Mouse (Mus musculus) ES-E14 (cell line): Measurements from ENCODE around the gene Cort. TPM values are rescaled to one million over a fixed set of nuclear protein-coding genes. Genes with fewer than 3 reads are reported as not detected.

Source experiments
- DNase-seq: peaks from one replicate; pipeline ENCODE4 v3.0.0-alpha.2; 2013; ENCODE audit warnings: low read depth, low spot score
- H3K27ac ChIP-seq: 2 replicates; pipeline ENCODE4 v1.5.1; 2012; ENCODE audit warnings: low read depth, mild to moderate bottlenecking, low read length, moderate library complexity, mixed read lengths; ENCODE audit not compliant: poor library complexity, insufficient read depth, severe bottlenecking
- H3K36me3 ChIP-seq: 2 replicates; pipeline ENCODE4 v1.6.1; 2012; ENCODE audit warnings: mild to moderate bottlenecking, low read length, moderate library complexity, mixed read lengths; ENCODE audit not compliant: control insufficient read depth, poor library complexity, insufficient read depth, severe bottlenecking
- H3K4me1 ChIP-seq, 2 experiments: fragments of 150-350 bp in 1 of 2; sonication (generic) in 1 of 2; 2 replicates each; pipeline ENCODE4 v1.6.1; 2012; ENCODE audit warnings: low read length in 2 of 2, mild to moderate bottlenecking in 1 of 2, mixed read lengths in 1 of 2; ENCODE audit not compliant: control insufficient read depth in 2 of 2, insufficient read depth in 2 of 2, poor library complexity in 1 of 2
- H3K4me3 ChIP-seq, 2 experiments: fragments of 150-350 bp in 1 of 2; sonication (generic) in 1 of 2; 2 replicates each; pipeline ENCODE4 v1.5.1; 2012; ENCODE audit warnings: low read length in 2 of 2, low read depth in 1 of 2, mild to moderate bottlenecking in 1 of 2, mixed read lengths in 1 of 2; ENCODE audit not compliant: insufficient read depth in 1 of 2, poor library complexity in 1 of 2, severe bottlenecking in 1 of 2
- H3K9ac ChIP-seq: 2 replicates; pipeline ENCODE4 v1.6.1; 2012; ENCODE audit warnings: low read depth, mild to moderate bottlenecking, low read length, mixed read lengths; ENCODE audit not compliant: poor library complexity, insufficient read depth, severe bottlenecking
- H3K9me3 ChIP-seq: fragments of 150-350 bp; sonication (generic); 2 replicates; pipeline ENCODE4 v1.6.1; 2012; ENCODE audit warnings: low read depth, mild to moderate bottlenecking, low read length; ENCODE audit not compliant: control insufficient read depth, insufficient read depth
- CHD2 ChIP-seq: IDR thresholded peaks from 2 replicates; pipeline ENCODE4 v1.6.1; 2014; ENCODE audit warnings: mild to moderate bottlenecking, low read depth, low read length, inconsistent platforms
- HCFC1 ChIP-seq: IDR thresholded peaks from 2 replicates; pipeline ENCODE4 v1.6.1; 2012; ENCODE audit warnings: low read length, inconsistent platforms, borderline replicate concordance; ENCODE audit not compliant: insufficient read depth
- MAFK ChIP-seq: IDR thresholded peaks from 2 replicates; pipeline ENCODE4 v1.6.1; 2014; ENCODE audit warnings: mild to moderate bottlenecking, low read depth, low read length, inconsistent platforms; ENCODE audit not compliant: insufficient read depth
- ZC3H11A ChIP-seq: IDR thresholded peaks from 2 replicates; pipeline ENCODE4 v1.6.1; 2012; ENCODE audit warnings: low read depth, mild to moderate bottlenecking, inconsistent platforms, low read length, borderline replicate concordance
- ZNF384 ChIP-seq: IDR thresholded peaks from 2 replicates; pipeline ENCODE4 v1.6.1; 2012; ENCODE audit warnings: low read depth, low read length, inconsistent platforms
- in situ Hi-C, 2 experiments: fragments of 600-800 bp; cut with MboI; formaldehyde crosslinking; loops; one replicate each; pipeline ENCODE4 v1.15.1; 2025; ENCODE audit warnings: low sequenced_read_pairs in 2 of 2, inconsistent platforms in 1 of 2; ENCODE audit not compliant: unreplicated experiment in 2 of 2
- total RNA-seq: library from RNA; depleted of rRNA; stranded (reverse); fragments of 300-350 nt; gene quantifications from 2 replicates; pipeline ENCODE4 v1.2.3, GENCODE M21; 2012

The Cort gene
- total RNA-seq, 1 experiment, result 1.7 TPM

DNA sequence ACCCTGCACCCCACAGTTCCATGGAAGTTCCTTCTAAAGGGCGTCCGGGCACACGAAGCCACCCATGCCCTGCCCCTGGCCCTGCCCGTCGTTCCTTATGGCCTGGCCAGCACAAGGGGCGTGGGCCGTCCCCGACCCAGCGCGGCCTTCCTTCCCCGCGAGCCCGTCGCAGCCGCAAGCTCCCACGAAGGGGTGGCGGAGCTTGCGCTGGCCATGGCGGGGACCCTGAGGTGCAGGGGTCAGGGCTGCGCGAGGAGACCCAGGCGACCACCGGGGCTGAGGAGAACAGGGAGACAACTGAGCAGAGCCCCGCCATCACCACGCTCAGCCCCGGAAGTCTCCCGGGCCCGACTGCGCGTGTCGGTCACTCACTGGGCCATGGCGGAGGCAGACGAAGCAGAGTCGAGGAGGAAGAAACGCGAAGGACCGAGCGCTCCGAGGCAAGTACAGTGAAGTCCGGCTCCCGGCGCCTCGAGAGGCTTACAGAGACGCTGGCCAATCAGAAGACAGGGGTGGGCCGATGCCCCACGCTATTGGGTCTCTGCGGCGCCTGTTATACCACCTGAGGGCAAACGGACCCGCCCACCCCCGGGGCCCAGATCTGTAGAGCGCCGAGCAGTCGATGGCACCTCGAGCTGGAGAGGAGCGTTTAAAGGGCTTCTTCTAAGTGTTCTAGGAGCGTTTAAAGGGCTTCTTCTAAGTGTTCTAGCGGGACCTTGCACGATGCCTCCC, 39.8 kb upstream of the Cort start, which contains the start of gene Pgd:
Pgd (minus strand) TSS at position 557 of the 732 bp plus-strand sequence.
- in situ Hi-C loops, result no loop called here
- H3K4me3 ChIP-seq, result peak within 1 kb of the TSS; percentile 85 to 94
- no peaks in the 10 kb centered on the region for H3K9me3 ChIP-seq
- H3K4me1 ChIP-seq, result peaks cover 8 to 14% of the 10 kb centered on the region in 2 experiments
- DNase-seq, result peak; percentile 96
- H3K9ac ChIP-seq, result peak within 1 kb of the TSS; percentile 89
- H3K36me3 ChIP-seq, result peaks cover 12% of the 10 kb centered on the region; the same call in 1 of the 2 replicates
- H3K27ac ChIP-seq, result peak within 1 kb of the TSS; percentile 30
- TF ChIP-seq MAFK, result no peak
- TF ChIP-seq ZC3H11A, result no peak
- TF ChIP-seq ZNF384, result peak; percentile 12; the same call in 1 of the 2 replicates
- no peak; the same call in 1 of the 2 replicates for TF ChIP-seq HCFC1
- TF ChIP-seq CHD2, result peak; percentile 90

DNA sequence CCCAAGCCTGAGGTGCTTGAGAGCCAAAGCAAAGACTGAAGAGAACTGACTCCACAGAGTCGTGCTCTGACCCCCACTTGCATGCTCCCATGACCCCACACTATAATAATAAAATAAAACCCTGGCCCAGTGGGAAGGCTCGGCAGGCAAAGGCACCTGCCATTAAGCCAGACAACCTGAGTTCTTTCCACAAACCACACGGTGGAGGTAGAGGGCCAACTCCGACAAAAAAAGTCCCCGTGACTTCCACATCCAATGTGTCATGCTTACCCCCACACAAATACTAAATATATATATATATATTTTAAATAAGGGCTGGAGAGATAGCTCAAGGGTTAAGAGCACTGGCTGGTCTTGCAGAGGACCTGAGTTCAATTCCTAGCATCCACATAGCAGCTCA, 37.6 kb upstream of the Cort start:
- in situ Hi-C loops, result no loop called here
- no peaks in the 10 kb centered on the region for H3K9me3 ChIP-seq
- peaks cover 25% of the 10 kb centered on the region; the same call in 1 of the 2 replicates for H3K36me3 ChIP-seq
- DNase-seq, result no peak
- peaks cover 8 to 27% of the 10 kb centered on the region in 2 experiments for H3K4me1 ChIP-seq
- H3K27ac ChIP-seq, result no peak overlapping the region
- H3K9ac ChIP-seq, result no peak overlapping the region
- no peak overlapping the region for H3K4me3 ChIP-seq
- TF ChIP-seq ZNF384, result 0 out of 2 replicates have a peak, but pooled peaks have one; percentile 14
- TF ChIP-seq HCFC1, result no peak

- in situ Hi-C loops, result no loop called here
- Histone ChIP-seq H3K9ac (no peak overlapping the region), H3K27ac (no peak overlapping the region), H3K9me3 (no peaks in the 10 kb centered on the region), H3K4me1 (peaks cover 8 to 30% of the 10 kb centered on the region in 2 experiments), H3K4me3 (no peak overlapping the region), H3K36me3 (peaks cover 33% of the 10 kb centered on the region)
- TF ChIP-seq CHD2 (no peak), ZNF384 (no peak), HCFC1 (no peak), ZC3H11A (no peak), MAFK (no peak)
- DNase-seq, result no peak
Measured at GRCm38 (mm10) chr4:149163196-149163595, 36.6 kb upstream of the Cort start.

DNA sequence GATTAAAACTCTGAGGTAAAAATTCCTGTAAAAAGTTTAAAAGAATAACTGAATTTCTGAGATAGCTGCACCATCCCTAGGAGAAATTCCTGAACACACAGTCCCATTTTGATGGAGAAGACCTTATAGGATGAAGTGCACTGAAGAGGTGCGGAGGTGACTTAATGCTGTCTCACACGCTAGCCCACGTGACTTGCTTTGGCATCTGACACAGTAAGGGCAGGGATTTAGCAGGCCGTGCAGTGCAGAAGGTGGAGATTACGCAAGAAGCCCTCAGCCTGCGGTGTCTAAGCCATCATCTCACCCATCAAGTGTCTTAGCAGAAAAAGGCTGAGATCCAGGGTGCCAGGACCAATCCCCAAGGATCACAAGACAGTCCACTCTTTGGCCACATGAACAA, 34.6 kb upstream of the Cort start:
- DNase-seq, result no peak
- no peak overlapping the region for H3K27ac ChIP-seq
- H3K4me1 ChIP-seq, result peaks cover 12 to 35% of the 10 kb centered on the region in 2 experiments
- in situ Hi-C loops, result no loop called here
- H3K36me3 ChIP-seq, result peaks cover 49% of the 10 kb centered on the region
- H3K9ac ChIP-seq, result no peak overlapping the region
- H3K9me3 ChIP-seq, result no peaks in the 10 kb centered on the region
- TF ChIP-seq ZNF384 (no peak), ZC3H11A (no peak), HCFC1 (no peak), MAFK (no peak), CHD2 (no peak)
- H3K4me3 ChIP-seq, result no peak overlapping the region

DNA sequence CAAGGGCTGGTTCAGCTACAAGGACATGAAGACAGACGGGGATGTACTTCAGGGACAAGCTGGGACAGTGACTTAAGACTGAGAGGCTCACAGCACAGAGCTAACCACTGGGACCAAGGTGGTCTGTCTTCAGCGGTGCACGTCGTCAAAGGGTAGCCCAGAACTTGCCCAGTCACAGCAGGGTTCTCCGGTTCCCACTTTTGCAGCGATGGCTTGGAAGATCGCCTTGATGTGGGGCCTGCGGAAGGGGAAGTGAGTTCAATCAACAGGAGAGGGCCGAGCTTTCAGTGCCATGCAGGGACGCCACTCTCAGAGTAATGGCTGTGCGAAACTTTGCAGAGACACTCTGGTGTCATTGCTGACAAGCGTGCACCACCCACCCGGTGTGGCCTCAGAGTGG, 33.3 kb upstream of the Cort start:
- no peak overlapping the region for H3K9ac ChIP-seq
- no peaks in the 10 kb centered on the region for H3K9me3 ChIP-seq
- no peak for DNase-seq
- H3K4me1 ChIP-seq, result peaks cover 8 to 31% of the 10 kb centered on the region in 2 experiments; a peak in 3 of 4 replicates
- peaks cover 53% of the 10 kb centered on the region for H3K36me3 ChIP-seq
- no peak overlapping the region for H3K27ac ChIP-seq
- no peak overlapping the region for H3K4me3 ChIP-seq
- TF ChIP-seq ZC3H11A (no peak), CHD2 (no peak), ZNF384 (no peak), MAFK (no peak), HCFC1 (no peak)
- in situ Hi-C loops, result no loop called here
